Mouse (Mus musculus) spleen, adult 2 months (tissue): Measurements from ENCODE around the gene Cracr2b. TPM values are rescaled to one million over a fixed set of nuclear protein-coding genes. Genes with fewer than 3 reads are reported as not detected.

Experiments used
- DNase-seq, 2 experiments: peaks; one replicate each; pipeline versions ENCODE4 v3.0.0 to v3.0.0-alpha.2; 2012 to 2021; ENCODE audit warnings: low spot score in 2 of 2, low read depth in 1 of 2
- H3K27ac ChIP-seq: fragments of 200-500 bp; 2 replicates; pipeline ENCODE4 v1.5.1; 2012; ENCODE audit warnings: low read length, inconsistent platforms; ENCODE audit not compliant: insufficient read depth
- H3K27me3 ChIP-seq: fragments of 200-500 bp; 2 replicates; pipeline ENCODE4 v1.6.1; 2012; ENCODE audit warnings: mild to moderate bottlenecking, moderate library complexity, low read length, inconsistent platforms; ENCODE audit not compliant: control insufficient read depth, insufficient read depth
- H3K36me3 ChIP-seq: fragments of 200-500 bp; 2 replicates; pipeline ENCODE4 v1.6.1; 2012; ENCODE audit warnings: mild to moderate bottlenecking, low read length, inconsistent platforms; ENCODE audit not compliant: control insufficient read depth, insufficient read depth
- H3K4me1 ChIP-seq: fragments of 200-500 bp; 2 replicates; pipeline ENCODE4 v1.6.1; 2011; ENCODE audit warnings: inconsistent platforms; ENCODE audit not compliant: control insufficient read depth, insufficient read depth, insufficient read length
- H3K4me3 ChIP-seq: fragments of 200-500 bp; 2 replicates; pipeline ENCODE4 v1.5.1; 2011; ENCODE audit warnings: mild to moderate bottlenecking, inconsistent platforms; ENCODE audit not compliant: insufficient read depth, insufficient read length; ENCODE audit errors: extremely low read depth
- CTCF ChIP-seq: fragments of 200-500 bp; IDR thresholded peaks from 2 replicates; pipeline ENCODE4 v1.5.1; 2011; ENCODE audit warnings: mild to moderate bottlenecking, inconsistent platforms; ENCODE audit not compliant: insufficient read depth, insufficient read length, insufficient replicate concordance; ENCODE audit errors: extremely low read depth
- POLR2A ChIP-seq: fragments of 200-500 bp; IDR thresholded peaks from 2 replicates; pipeline ENCODE4 v1.6.1; 2011; ENCODE audit warnings: low read depth, low read length, inconsistent platforms
- WGBS: fragments of 180-500 bp; shearing (Covaris S2); methylation state at CpG from one replicate; pipeline ENCODE4 v1.1.7; 2018; 5-methylcytosine and 5-hydroxymethylcytosine counted together
- polyA plus RNA-seq: library from polyadenylated mRNA; depleted of rRNA; stranded (reverse); fragments of >200 nt; gene quantifications from 2 replicates; pipeline ENCODE4 v1.2.3, GENCODE M21; 2012; rRNA removed

The Cracr2b gene
- polyA plus RNA-seq, 1 experiment, result 17.7 TPM

GRCm38 (mm10) chr7:141510196-141510595, 49.3 kb downstream of the Cracr2b start:
- Histone ChIP-seq H3K36me3 (peaks cover 1% of the 10 kb centered on the region; the same call in 1 of the 2 replicates), H3K4me1 (no peaks in the 10 kb centered on the region), H3K27ac (no peak overlapping the region), H3K27me3 (no peaks in the 10 kb centered on the region), H3K4me3 (no peak overlapping the region)
- WGBS, result 95% methylated on average over 5 of the region's 5 CpGs
- no peak for DNase-seq
- TF ChIP-seq POLR2A (no peak), CTCF (no peak)

DNA sequence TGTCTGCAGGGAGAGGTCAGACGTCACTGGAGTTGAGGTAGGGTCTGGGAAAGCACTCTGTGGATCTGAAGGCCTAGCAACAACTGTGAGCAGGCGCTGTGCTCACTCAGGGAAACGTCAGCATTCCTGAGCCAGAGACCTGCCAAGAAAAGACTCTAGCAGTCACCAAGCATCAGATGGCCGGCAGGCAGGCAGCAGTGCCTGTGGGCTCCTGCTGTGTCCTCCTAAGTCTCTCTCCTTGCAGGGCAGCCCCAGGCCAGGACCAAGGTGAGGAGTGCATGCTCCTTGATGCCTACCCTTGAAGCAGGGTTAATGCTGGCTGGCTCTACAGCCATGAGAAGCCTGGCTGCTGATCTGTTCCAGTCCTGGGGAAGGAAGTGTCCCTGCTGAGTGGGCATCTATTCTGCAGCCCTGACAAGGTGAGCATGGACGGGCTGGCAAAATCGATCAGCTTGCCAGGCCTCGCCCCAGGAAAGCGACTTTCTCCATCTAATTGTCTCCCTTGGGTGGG, 49.8 kb downstream of the Cracr2b start:
- DNase-seq, result no peak
- peaks cover 1% of the 10 kb centered on the region; the same call in 1 of the 2 replicates for H3K36me3 ChIP-seq
- 91% methylated on average over 8 of the region's 8 CpGs for WGBS
- TF ChIP-seq CTCF, result no peak
- TF ChIP-seq POLR2A, result no peak
- no peaks in the 10 kb centered on the region for H3K4me1 ChIP-seq
- H3K27ac ChIP-seq, result no peak overlapping the region
- H3K27me3 ChIP-seq, result no peaks in the 10 kb centered on the region
- no peak overlapping the region for H3K4me3 ChIP-seq

Other genes starting within 250 kb of the Cracr2b start
- 6.8 and 7.4 TPM in 2 replicates for gene Lmntd2, start 247.0 kb upstream of the Cracr2b start, polyA plus RNA-seq
- 13.0 and 18.4 TPM in 2 replicates for gene Rassf7, start 245.2 kb upstream of the Cracr2b start, polyA plus RNA-seq
- gene Phrf1, start 232.3 kb upstream of the Cracr2b start, polyA plus RNA-seq, result 29.3 and 31.4 TPM in 2 replicates
- 105 and 160 TPM in 2 replicates for gene Irf7, start 194.6 kb upstream of the Cracr2b start, polyA plus RNA-seq
- 0.14 and 0.15 TPM in 2 replicates for gene Cdhr5, start 184.3 kb upstream of the Cracr2b start, polyA plus RNA-seq
- gene Sct, start 182.0 kb upstream of the Cracr2b start, polyA plus RNA-seq, result 1.6 and 4.5 TPM in 2 replicates
- gene Drd4, start 169.1 kb upstream of the Cracr2b start, polyA plus RNA-seq, result 0.09 and 0.22 TPM in 2 replicates
- 15.3 and 15.9 TPM in 2 replicates for gene Deaf1, start 133.4 kb upstream of the Cracr2b start, polyA plus RNA-seq
- 32.4 and 37.0 TPM in 2 replicates for gene Tmem80, start 133.4 kb upstream of the Cracr2b start, polyA plus RNA-seq
- gene Eps8l2, start 122.2 kb upstream of the Cracr2b start, polyA plus RNA-seq, result 2.5 TPM in 2 replicates
- gene Taldo1, start 68.9 kb upstream of the Cracr2b start, polyA plus RNA-seq, result 155 and 184 TPM in 2 replicates
- gene Gatd1, start 47.0 kb upstream of the Cracr2b start, polyA plus RNA-seq, result 56.7 and 72.5 TPM in 2 replicates
- 0.08 and 0.11 TPM in 2 replicates for gene Cend1, start 31.6 kb upstream of the Cracr2b start, polyA plus RNA-seq
- gene Slc25a22, start 23.2 kb upstream of the Cracr2b start, polyA plus RNA-seq, result 66.2 and 89.4 TPM in 2 replicates
- 20.4 and 31.0 TPM in 2 replicates for gene Pidd1, start 17.1 kb upstream of the Cracr2b start, polyA plus RNA-seq
- gene Rplp2, start 13.7 kb upstream of the Cracr2b start, polyA plus RNA-seq, result 645 and 662 TPM in 2 replicates
- 87.3 and 106 TPM in 2 replicates for gene Pnpla2, start 5.9 kb upstream of the Cracr2b start, polyA plus RNA-seq
- 89.5 and 114 TPM in 2 replicates for gene Cd151, start 6.3 kb downstream of the Cracr2b start, polyA plus RNA-seq
- gene Polr2l, start 14.0 kb downstream of the Cracr2b start, polyA plus RNA-seq, result 20.5 and 23.5 TPM in 2 replicates
- gene Tspan4, start 14.1 kb downstream of the Cracr2b start, polyA plus RNA-seq, result 97.6 and 109 TPM in 2 replicates
- gene Chid1, start 78.8 kb downstream of the Cracr2b start, polyA plus RNA-seq, result 13.8 and 14.6 TPM in 2 replicates
- gene Ap2a2, start 101.1 kb downstream of the Cracr2b start, polyA plus RNA-seq, result 26.3 and 28.9 TPM in 2 replicates
- gene Muc6, start 194.2 kb downstream of the Cracr2b start, polyA plus RNA-seq, result 0.06 and 0.08 TPM in 2 replicates
- gene Muc2, start 229.2 kb downstream of the Cracr2b start, polyA plus RNA-seq, result 0.36 and 1.0 TPM in 2 replicates